Mouse (Mus musculus) hindbrain, embryonic 16.5 days (tissue): ENCODE results near the gene Nkain1. TPM values are rescaled to one million over a fixed set of nuclear protein-coding genes. Genes with fewer than 3 reads are reported as not detected.

Experiments
- ATAC-seq: fragments of 200-750 bp; cut with Nextera tagmentation; 2 replicates; pipeline ENCODE4 v1.8.0; 2017; ENCODE audit warnings: moderate TSS enrichment, moderate library complexity
- H3K27ac ChIP-seq: fragments of 300-500 bp; sonication (generic); 2 replicates; pipeline ENCODE4 v1.5.1; 2014; ENCODE audit warnings: low read depth, mild to moderate bottlenecking, control low read depth, low read length, moderate library complexity
- H3K27me3 ChIP-seq: fragments of 300-500 bp; sonication (generic); replicated peaks from 2 replicates; pipeline ENCODE4 v1.6.1; 2014; ENCODE audit warnings: low read length; ENCODE audit not compliant: control insufficient read depth, insufficient read depth
- H3K36me3 ChIP-seq: fragments of 300-500 bp; sonication (generic); 2 replicates; pipeline ENCODE4 v1.6.1; 2014; ENCODE audit warnings: mild to moderate bottlenecking, low read length, moderate library complexity, mixed read lengths; ENCODE audit not compliant: control insufficient read depth, insufficient read depth
- H3K4me1 ChIP-seq: fragments of 300-500 bp; sonication (generic); 2 replicates; pipeline ENCODE4 v1.6.1; 2014; ENCODE audit warnings: low read depth, low read length; ENCODE audit not compliant: control insufficient read depth, insufficient read depth
- H3K4me2 ChIP-seq: fragments of 300-500 bp; sonication (generic); 2 replicates; pipeline ENCODE4 v1.6.1; 2014; ENCODE audit warnings: mild to moderate bottlenecking, low read length, control low read depth, moderate library complexity
- H3K4me3 ChIP-seq: fragments of 300-500 bp; sonication (generic); 2 replicates; pipeline ENCODE4 v1.5.1; 2014; ENCODE audit warnings: mild to moderate bottlenecking, low read length, control low read depth, moderate library complexity
- H3K9ac ChIP-seq: fragments of 300-500 bp; sonication (generic); 2 replicates; pipeline ENCODE4 v1.6.1; 2014; ENCODE audit warnings: low read depth, mild to moderate bottlenecking, control low read depth, low read length, moderate library complexity
- H3K9me3 ChIP-seq: fragments of 300-500 bp; sonication (generic); 2 replicates; pipeline ENCODE4 v1.6.1; 2014; ENCODE audit warnings: mild to moderate bottlenecking, low read length, moderate library complexity; ENCODE audit not compliant: control insufficient read depth
- WGBS: fragments of 180-500 bp; shearing (Covaris S2); extraction: QIAGEN DNeasy Blood & Tissue Kit; methylation state at CpG from one replicate; pipeline ENCODE4 v1.1.7; 2014; 5-methylcytosine and 5-hydroxymethylcytosine counted together
- polyA plus RNA-seq: library from polyadenylated mRNA; unstranded; fragments of >200 nt; fragmentation: Nextera tagmentation; extraction: Ambion mirVana; gene quantifications from 2 replicates; pipeline ENCODE4 v1.2.1, GENCODE M21; 2015

Gene Nkain1
- polyA plus RNA-seq, 1 experiment from 2014 or later, result 2.4 TPM

- H3K27me3 ChIP-seq, result no peaks in the 10 kb centered on the region
- no peaks in the 10 kb centered on the region for H3K9me3 ChIP-seq
- H3K9ac ChIP-seq, result no peak overlapping the region
- ATAC-seq, result peak; percentile 48
- peak overlapping the region; percentile 87 for H3K4me2 ChIP-seq
- peaks cover 44% of the 10 kb centered on the region for H3K4me1 ChIP-seq
- H3K27ac ChIP-seq, result peak overlapping the region; percentile 61; the same call in 1 of the 2 replicates
- no peaks in the 10 kb centered on the region for H3K36me3 ChIP-seq
- 23% methylated on average over 10 of the region's 10 CpGs for WGBS
- H3K4me3 ChIP-seq, result peak overlapping the region; percentile 26
Measured at GRCm38 (mm10) chr4:130570941-130571720, 2.8 kb downstream of the Nkain1 start.

- Histone ChIP-seq H3K9ac (no peak overlapping the region), H3K27me3 (no peaks in the 10 kb centered on the region), H3K27ac (no peak overlapping the region; the same call in 1 of the 2 replicates), H3K36me3 (no peaks in the 10 kb centered on the region), H3K4me1 (peaks cover 58% of the 10 kb centered on the region), H3K9me3 (no peaks in the 10 kb centered on the region), H3K4me3 (no peak overlapping the region), H3K4me2 (no peak overlapping the region; the same call in 1 of the 2 replicates)
- no peak for ATAC-seq
- 46% methylated on average over 23 of the region's 23 CpGs for WGBS
Measured at GRCm38 (mm10) chr4:130568043-130568978, 5.7 kb downstream of the Nkain1 start.

GRCm38 (mm10) chr4:130563820-130564219 is 10.2 kb downstream of the Nkain1 start:
- Histone ChIP-seq H3K9ac (no peak overlapping the region), H3K4me3 (no peak overlapping the region), H3K27me3 (no peaks in the 10 kb centered on the region), H3K36me3 (no peaks in the 10 kb centered on the region), H3K27ac (peak overlapping the region; percentile 27; the same call in 1 of the 2 replicates), H3K9me3 (no peaks in the 10 kb centered on the region), H3K4me1 (peaks cover 43% of the 10 kb centered on the region), H3K4me2 (peak overlapping the region; percentile 38)
- peak; percentile 85 for ATAC-seq
- 22% methylated on average over 8 of the region's 8 CpGs for WGBS

GRCm38 (mm10) chr4:130563260-130563756 is 10.7 kb downstream of the Nkain1 start:
- no peak overlapping the region for H3K9ac ChIP-seq
- 73% methylated on average over 9 of the region's 9 CpGs for WGBS
- H3K27ac ChIP-seq, result peak overlapping the region; percentile 27; the same call in 1 of the 2 replicates
- H3K4me1 ChIP-seq, result peaks cover 40% of the 10 kb centered on the region
- no peaks in the 10 kb centered on the region for H3K36me3 ChIP-seq
- H3K4me3 ChIP-seq, result no peak overlapping the region
- H3K4me2 ChIP-seq, result peak overlapping the region; percentile 38; the same call in 1 of the 2 replicates
- H3K27me3 ChIP-seq, result no peaks in the 10 kb centered on the region
- no peaks in the 10 kb centered on the region for H3K9me3 ChIP-seq
- ATAC-seq, result 0 out of 2 replicates have a peak, but pooled peaks have one; percentile 1

- Histone ChIP-seq H3K27ac (peak overlapping the region; percentile 55; the same call in 1 of the 2 replicates), H3K9me3 (no peaks in the 10 kb centered on the region), H3K4me1 (peaks cover 41% of the 10 kb centered on the region), H3K9ac (0 out of 2 replicates have a peak overlapping the region, but pooled peaks have one; percentile 29), H3K27me3 (no peaks in the 10 kb centered on the region), H3K36me3 (no peaks in the 10 kb centered on the region), H3K4me2 (no peak overlapping the region), H3K4me3 (no peak overlapping the region)
- ATAC-seq, result no peak
- 39% methylated on average over 11 of the region's 11 CpGs for WGBS
Measured at GRCm38 (mm10) chr4:130560576-130561310, 13.2 kb downstream of the Nkain1 start.

GRCm38 (mm10) chr4:130559220-130559619 is 14.8 kb downstream of the Nkain1 start:
- Histone ChIP-seq H3K4me3 (no peak overlapping the region), H3K4me1 (peaks cover 36% of the 10 kb centered on the region), H3K4me2 (no peak overlapping the region), H3K27ac (no peak overlapping the region), H3K9ac (no peak overlapping the region), H3K36me3 (no peaks in the 10 kb centered on the region), H3K9me3 (no peaks in the 10 kb centered on the region), H3K27me3 (no peaks in the 10 kb centered on the region)
- no peak for ATAC-seq
- 79% methylated on average over 3 of the region's 3 CpGs for WGBS

- peaks cover 26% of the 10 kb centered on the region for H3K4me1 ChIP-seq
- H3K9me3 ChIP-seq, result no peaks in the 10 kb centered on the region
- no peak overlapping the region; the same call in 1 of the 2 replicates for H3K27ac ChIP-seq
- no peaks in the 10 kb centered on the region for H3K36me3 ChIP-seq
- no peak overlapping the region for H3K9ac ChIP-seq
- no peak overlapping the region for H3K4me3 ChIP-seq
- 64% methylated on average over 12 of the region's 12 CpGs for WGBS
- no peak overlapping the region for H3K4me2 ChIP-seq
- peak; percentile 40 for ATAC-seq
- no peaks in the 10 kb centered on the region for H3K27me3 ChIP-seq
Measured at GRCm38 (mm10) chr4:130557852-130558251, 16.1 kb downstream of the Nkain1 start.

GRCm38 (mm10) chr4:130556992-130557391 is 17.0 kb downstream of the Nkain1 start:
- WGBS, result 78% methylated on average over 1 of the region's 1 CpGs
- H3K9me3 ChIP-seq, result no peaks in the 10 kb centered on the region
- H3K36me3 ChIP-seq, result no peaks in the 10 kb centered on the region
- no peak overlapping the region for H3K4me2 ChIP-seq
- no peak overlapping the region for H3K27ac ChIP-seq
- no peak overlapping the region for H3K4me3 ChIP-seq
- ATAC-seq, result no peak
- no peak overlapping the region for H3K9ac ChIP-seq
- peaks cover 34% of the 10 kb centered on the region for H3K4me1 ChIP-seq
- no peaks in the 10 kb centered on the region for H3K27me3 ChIP-seq
